Mouse (Mus musculus): ENCODE measurements around the gene Rpl27a. TPM values are rescaled to one million over a fixed set of nuclear protein-coding genes. Genes with fewer than 3 reads are reported as not detected.

Rpl27a gene
- 1,000 to 10,000 TPM; 1,095 to 2,909 TPM for polyA plus RNA-seq (2012; fragmentation: generic; extraction: Trizol)

DNA sequence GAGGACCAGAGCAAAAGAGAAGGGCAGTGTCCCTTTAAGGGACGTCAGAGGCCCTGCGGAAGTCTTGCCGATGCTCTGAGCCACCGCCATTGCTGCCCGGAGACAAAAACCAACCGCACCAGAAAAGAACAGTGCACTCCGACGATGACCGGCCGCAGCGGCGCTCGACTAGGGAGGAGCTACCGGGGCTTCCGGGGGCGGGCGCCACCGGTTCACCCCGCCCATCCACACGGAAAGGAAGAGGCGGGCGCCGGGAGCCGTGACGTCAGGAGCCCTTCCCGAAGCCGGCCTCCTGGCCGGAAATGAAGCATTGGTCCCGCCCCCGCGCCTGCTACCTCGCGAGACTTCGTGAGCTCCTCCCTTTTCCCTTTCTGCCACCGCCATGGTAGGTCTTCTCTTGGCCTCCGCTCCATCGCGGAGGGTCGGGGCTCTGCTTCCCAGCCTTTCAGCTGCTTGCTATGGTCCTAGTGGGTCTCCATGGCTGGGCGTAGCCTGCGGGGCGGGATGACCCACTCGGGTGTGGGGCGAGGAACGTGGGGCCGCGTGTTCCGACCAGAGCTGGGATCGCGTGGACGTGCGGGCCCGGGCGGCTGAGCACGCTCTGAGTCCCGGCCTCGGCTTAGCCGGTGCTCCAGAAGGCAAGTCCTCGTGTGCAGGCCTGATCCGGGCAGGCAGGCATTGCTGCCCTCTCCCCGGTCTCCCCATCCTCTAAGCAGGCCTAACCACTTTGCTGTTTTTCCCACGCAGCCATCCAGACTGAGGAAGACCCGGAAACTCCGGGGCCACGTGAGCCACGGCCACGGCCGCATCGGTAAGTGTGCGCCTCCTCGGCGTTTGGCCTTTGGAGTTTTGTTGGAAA lies at the start of gene Rpl27a:
Rpl27a (plus strand) TSS at position 310 of the 859 bp plus-strand sequence.

DNA sequence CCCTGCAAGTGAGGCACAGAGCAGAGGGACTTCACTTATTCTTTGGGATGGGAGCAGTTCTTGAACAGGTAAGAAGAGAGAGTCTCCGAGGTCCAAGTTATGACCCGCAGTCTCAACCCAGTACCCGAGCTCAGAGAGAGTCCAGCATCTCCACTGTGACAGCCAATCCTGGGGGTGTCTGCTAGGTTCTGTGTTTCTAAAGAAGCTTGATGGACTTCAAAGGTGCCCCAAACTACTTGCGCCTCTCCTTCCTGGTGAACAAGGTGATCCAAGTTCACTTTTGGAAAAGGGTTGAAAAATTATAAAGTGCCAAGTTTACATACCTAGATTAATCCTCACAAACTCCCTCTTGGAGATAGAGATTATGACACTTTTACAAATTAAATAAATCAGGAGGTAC lies 10.9 kb upstream of the Rpl27a start, which contains the start of gene Trim66:
Trim66 (minus strand) TSS at position 101 of the 400 bp plus-strand sequence.

Other genes starting within 250 kb of the Rpl27a start
- gene Stk33, start 80.1 kb upstream of the Rpl27a start, polyA plus RNA-seq (2012; fragmentation: generic; extraction: Trizol) = not detected
- gene Trim66, start 11.0 kb upstream of the Rpl27a start, polyA plus RNA-seq (2012; fragmentation: generic; extraction: Trizol) = under 1 TPM; 0.04 to 0.06 TPM
- 10 to 100 TPM in 1 of 2 experiments, 1 to 10 TPM in 1; 4.6 to 11.9 TPM for gene St5, start 184.5 kb downstream of the Rpl27a start, polyA plus RNA-seq (2012; fragmentation: generic; extraction: Trizol)
- not detected for gene Akip1, start 184.5 kb downstream of the Rpl27a start, polyA plus RNA-seq (2012; fragmentation: generic; extraction: Trizol)
- gene BC051019, start 204.7 kb downstream of the Rpl27a start, polyA plus RNA-seq (2012; fragmentation: generic; extraction: Trizol) = under 1 TPM; 0.12 to 0.14 TPM
- under 1 TPM; 0.20 to 0.45 TPM for gene Ascl3, start 212.6 kb downstream of the Rpl27a start, polyA plus RNA-seq (2012; fragmentation: generic; extraction: Trizol)
- gene Tmem9b, start 233.7 kb downstream of the Rpl27a start, polyA plus RNA-seq (2012; fragmentation: generic; extraction: Trizol) = 10 to 100 TPM; 22.5 to 53.1 TPM